Mouse (Mus musculus) NIH3T3 (cell line): ENCODE data around the gene Rps5.
A peak's percentile ranks its signal among the peaks of the same experiment; 100 is the strongest.
"Not testable (repeated sequence)": the region's sequence is repeated elsewhere in the genome, so short reads cannot be mapped to it uniquely, and the experiment has no call there.

Experiments
- DNase-seq: peaks from one replicate; pipeline ENCODE4 v3.0.0-alpha.2; 2012; ENCODE audit warnings: low read depth

Gene Rps5

GRCm38 (mm10) chr7:12927693-12928589, 5.9 kb downstream of the Rps5 start:
- DNase-seq = no peak

GRCm38 (mm10) chr7:12933615-12934140, 11.6 kb downstream of the Rps5 start:
- no peak for DNase-seq

GRCm38 (mm10) chr7:12934808-12935207, 12.7 kb downstream of the Rps5 start:
- DNase-seq = no peak

- not testable (repeated sequence) for DNase-seq
These were observed 15.2 kb downstream of the Rps5 start for GRCm38 (mm10) chr7:12937254-12937803.

GRCm38 (mm10) chr7:12940599-12940998, 18.5 kb downstream of the Rps5 start:
- DNase-seq = no peak

- DNase-seq = peak; percentile 50
These were observed 21.4 kb downstream of the Rps5 start for GRCm38 (mm10) chr7:12943488-12943887.

GRCm38 (mm10) chr7:12949032-12949871, 27.2 kb downstream of the Rps5 start:
- peak; percentile 93 for DNase-seq

- no peak for DNase-seq
These were observed 27.8 kb downstream of the Rps5 start for GRCm38 (mm10) chr7:12949872-12950229.

- DNase-seq = no peak
These were observed 32.8 kb downstream of the Rps5 start for GRCm38 (mm10) chr7:12954896-12955295.

GRCm38 (mm10) chr7:12957511-12957910, 35.4 kb downstream of the Rps5 start:
- peak; percentile 28 for DNase-seq

GRCm38 (mm10) chr7:12958948-12959347, 36.9 kb downstream of the Rps5 start:
- DNase-seq = no peak

GRCm38 (mm10) chr7:12959718-12960117, 37.6 kb downstream of the Rps5 start:
- DNase-seq = no peak

GRCm38 (mm10) chr7:12961511-12962141, 39.5 kb downstream of the Rps5 start:
- peak; percentile 89 for DNase-seq

GRCm38 (mm10) chr7:12965678-12966091, 43.6 kb downstream of the Rps5 start, which contains the start of gene Zfp324:
TSS of gene Zfp324 (plus strand) at chr7:12965838.
- peak; percentile 91 for DNase-seq

GRCm38 (mm10) chr7:12966104-12966845, 44.2 kb downstream of the Rps5 start:
- DNase-seq = peak; percentile 65

GRCm38 (mm10) chr7:12970906-12971305, 48.8 kb downstream of the Rps5 start:
- DNase-seq = no peak
